Mouse (Mus musculus): ENCODE results near the gene Mrgprh. TPM values are rescaled to one million over a fixed set of nuclear protein-coding genes. Genes with fewer than 3 reads are reported as not detected.

The Mrgprh gene
- polyA plus RNA-seq, 1 experiment from 2014 or later, result not detected

GRCm38 (mm10) chr17:12849778-12850382, 26.0 kb upstream of the Mrgprh start:
- no peaks in the 10 kb centered on the region for H3K36me3 ChIP-seq (ENCODE audit: poor library complexity, severe bottlenecking)
- no peak overlapping the region for H3K4me2 ChIP-seq
- no peaks in the 10 kb centered on the region for H3K9me3 ChIP-seq (replicated peaks)
- H3K4me3 ChIP-seq, result no peak overlapping the region
- no peak overlapping the region for H3K9ac ChIP-seq
- WGBS, result 86% methylated on average over 8 of the region's 8 CpGs
- no peak overlapping the region for H3K27ac ChIP-seq
- ATAC-seq, result peak; percentile 69; the same call in 1 of the 2 replicates
- no peaks in the 10 kb centered on the region for H3K4me1 ChIP-seq
- no peaks in the 10 kb centered on the region for H3K27me3 ChIP-seq

GRCm38 (mm10) chr17:12851689-12852088, 24.1 kb upstream of the Mrgprh start:
- 72% methylated on average over 11 of the region's 11 CpGs for WGBS
- Histone ChIP-seq H3K4me2 (no peak overlapping the region), H3K9me3 (replicated peaks) (no peaks in the 10 kb centered on the region), H3K4me1 (no peaks in the 10 kb centered on the region), H3K27me3 (no peaks in the 10 kb centered on the region), H3K36me3 (ENCODE audit: poor library complexity, severe bottlenecking) (no peaks in the 10 kb centered on the region), H3K9ac (no peak overlapping the region), H3K4me3 (no peak overlapping the region), H3K27ac (no peak overlapping the region)
- no peak for ATAC-seq

- no peak overlapping the region for H3K4me3 ChIP-seq
- H3K4me2 ChIP-seq, result no peak overlapping the region
- H3K27me3 ChIP-seq, result no peaks in the 10 kb centered on the region
- no peak overlapping the region for H3K27ac ChIP-seq
- no peak overlapping the region for H3K9ac ChIP-seq
- no peaks in the 10 kb centered on the region for H3K36me3 ChIP-seq (ENCODE audit: poor library complexity, severe bottlenecking)
- H3K9me3 ChIP-seq (replicated peaks), result no peaks in the 10 kb centered on the region
- WGBS, result 74% methylated on average over 2 of the region's 2 CpGs
- ATAC-seq, result no peak
- no peaks in the 10 kb centered on the region for H3K4me1 ChIP-seq
These were observed 22.0 kb upstream of the Mrgprh start for GRCm38 (mm10) chr17:12853821-12854220.

- no peaks in the 10 kb centered on the region for H3K27me3 ChIP-seq
- H3K9me3 ChIP-seq (replicated peaks), result no peaks in the 10 kb centered on the region
- H3K4me3 ChIP-seq, result no peak overlapping the region
- no peak for ATAC-seq
- H3K9ac ChIP-seq, result no peak overlapping the region
- WGBS, result 93% methylated on average over 11 of the region's 11 CpGs
- no peak overlapping the region for H3K4me2 ChIP-seq
- H3K27ac ChIP-seq, result no peak overlapping the region
- no peaks in the 10 kb centered on the region for H3K36me3 ChIP-seq (ENCODE audit: poor library complexity, severe bottlenecking)
- no peaks in the 10 kb centered on the region for H3K4me1 ChIP-seq
These were observed 21.4 kb upstream of the Mrgprh start for GRCm38 (mm10) chr17:12854386-12854785.

- Histone ChIP-seq H3K9me3 (replicated peaks) (no peaks in the 10 kb centered on the region), H3K36me3 (ENCODE audit: poor library complexity, severe bottlenecking) (no peaks in the 10 kb centered on the region), H3K27ac (no peak overlapping the region), H3K4me2 (no peak overlapping the region), H3K4me1 (no peaks in the 10 kb centered on the region), H3K9ac (no peak overlapping the region), H3K4me3 (no peak overlapping the region), H3K27me3 (no peaks in the 10 kb centered on the region)
- WGBS, result 60% methylated on average over 3 of the region's 3 CpGs
- ATAC-seq, result no peak
These were observed 18.4 kb upstream of the Mrgprh start for GRCm38 (mm10) chr17:12857395-12857794.

GRCm38 (mm10) chr17:12858072-12858471, 17.8 kb upstream of the Mrgprh start:
- Histone ChIP-seq H3K27me3 (no peaks in the 10 kb centered on the region), H3K4me2 (no peak overlapping the region), H3K36me3 (ENCODE audit: poor library complexity, severe bottlenecking) (no peaks in the 10 kb centered on the region), H3K27ac (no peak overlapping the region), H3K9ac (no peak overlapping the region), H3K4me1 (no peaks in the 10 kb centered on the region), H3K9me3 (replicated peaks) (no peaks in the 10 kb centered on the region), H3K4me3 (no peak overlapping the region)
- no peak for ATAC-seq
- WGBS, result 40% methylated on average over 4 of the region's 4 CpGs

- Histone ChIP-seq H3K27me3 (no peaks in the 10 kb centered on the region), H3K9me3 (replicated peaks) (no peaks in the 10 kb centered on the region), H3K36me3 (ENCODE audit: poor library complexity, severe bottlenecking) (no peaks in the 10 kb centered on the region), H3K4me2 (no peak overlapping the region), H3K4me1 (no peaks in the 10 kb centered on the region), H3K27ac (no peak overlapping the region), H3K9ac (no peak overlapping the region), H3K4me3 (no peak overlapping the region)
- WGBS, result 82% methylated on average over 8 of the region's 8 CpGs
- ATAC-seq, result no peak
These were observed 16.8 kb upstream of the Mrgprh start for GRCm38 (mm10) chr17:12859006-12859520.

- H3K27ac ChIP-seq, result no peak overlapping the region
- H3K9ac ChIP-seq, result no peak overlapping the region
- H3K27me3 ChIP-seq, result no peaks in the 10 kb centered on the region
- H3K4me3 ChIP-seq, result no peak overlapping the region
- H3K36me3 ChIP-seq (ENCODE audit: poor library complexity, severe bottlenecking), result no peaks in the 10 kb centered on the region
- no peak for ATAC-seq
- H3K4me1 ChIP-seq, result no peaks in the 10 kb centered on the region
- H3K9me3 ChIP-seq (replicated peaks), result no peaks in the 10 kb centered on the region
- H3K4me2 ChIP-seq, result no peak overlapping the region
These were observed 11.7 kb upstream of the Mrgprh start for GRCm38 (mm10) chr17:12864111-12864510.

- no peaks in the 10 kb centered on the region for H3K9me3 ChIP-seq (replicated peaks)
- no peak overlapping the region for H3K27ac ChIP-seq
- no peak overlapping the region for H3K9ac ChIP-seq
- H3K36me3 ChIP-seq (ENCODE audit: poor library complexity, severe bottlenecking), result no peaks in the 10 kb centered on the region
- no peaks in the 10 kb centered on the region for H3K27me3 ChIP-seq
- H3K4me3 ChIP-seq, result no peak overlapping the region
- no peaks in the 10 kb centered on the region for H3K4me1 ChIP-seq
- 60% methylated on average over 3 of the region's 3 CpGs for whole genome bisulfite sequencing
- no peak overlapping the region for H3K4me2 ChIP-seq
- no peak for ATAC-seq
These were observed 10.4 kb upstream of the Mrgprh start for GRCm38 (mm10) chr17:12865407-12865806.

- Histone ChIP-seq H3K4me1 (no peaks in the 10 kb centered on the region), H3K27ac (no peak overlapping the region), H3K9ac (no peak overlapping the region), H3K36me3 (ENCODE audit: poor library complexity, severe bottlenecking) (no peaks in the 10 kb centered on the region), H3K4me2 (no peak overlapping the region), H3K4me3 (no peak overlapping the region), H3K9me3 (replicated peaks) (no peaks in the 10 kb centered on the region), H3K27me3 (no peaks in the 10 kb centered on the region)
- 84% methylated on average over 10 of the region's 10 CpGs for WGBS
- ATAC-seq, result no peak
These were observed 9.0 kb upstream of the Mrgprh start for GRCm38 (mm10) chr17:12866853-12867252.

- Histone ChIP-seq H3K9me3 (replicated peaks) (no peaks in the 10 kb centered on the region), H3K27ac (no peak within 1 kb of the TSS), H3K36me3 (ENCODE audit: poor library complexity, severe bottlenecking) (no peaks in the 10 kb centered on the region), H3K9ac (no peak within 1 kb of the TSS), H3K4me3 (no peak within 1 kb of the TSS), H3K27me3 (no peaks in the 10 kb centered on the region), H3K4me1 (no peaks in the 10 kb centered on the region), H3K4me2 (no peak within 1 kb of the TSS)
- ATAC-seq, result no peak
- WGBS, result 64% methylated on average over 2 of the region's 2 CpGs
These were observed 7.8 kb upstream of the Mrgprh start, which contains the start of gene Mas1 for GRCm38 (mm10) chr17:12868043-12868442. Gene Mas1 (minus strand): TSS chr17:12868143.

GRCm38 (mm10) chr17:12868640-12869039, 7.2 kb upstream of the Mrgprh start:
- H3K27ac ChIP-seq, result no peak overlapping the region
- WGBS, result 56% methylated on average over 4 of the region's 4 CpGs
- H3K9ac ChIP-seq, result no peak overlapping the region
- H3K4me1 ChIP-seq, result no peaks in the 10 kb centered on the region
- no peaks in the 10 kb centered on the region for H3K27me3 ChIP-seq
- H3K4me2 ChIP-seq, result no peak overlapping the region
- no peaks in the 10 kb centered on the region for H3K9me3 ChIP-seq (replicated peaks)
- no peak for ATAC-seq
- no peak overlapping the region for H3K4me3 ChIP-seq
- H3K36me3 ChIP-seq (ENCODE audit: poor library complexity, severe bottlenecking), result no peaks in the 10 kb centered on the region
